Mouse (Mus musculus): ENCODE data around the gene Gsn. TPM values are rescaled to one million over a fixed set of nuclear protein-coding genes. Genes with fewer than 3 reads are reported as not detected.
A peak's percentile ranks its signal among the peaks of the same experiment; 100 is the strongest.

Gsn gene
- polyA plus RNA-seq, 1 experiment from 2014 or later = 204 TPM

DNA sequence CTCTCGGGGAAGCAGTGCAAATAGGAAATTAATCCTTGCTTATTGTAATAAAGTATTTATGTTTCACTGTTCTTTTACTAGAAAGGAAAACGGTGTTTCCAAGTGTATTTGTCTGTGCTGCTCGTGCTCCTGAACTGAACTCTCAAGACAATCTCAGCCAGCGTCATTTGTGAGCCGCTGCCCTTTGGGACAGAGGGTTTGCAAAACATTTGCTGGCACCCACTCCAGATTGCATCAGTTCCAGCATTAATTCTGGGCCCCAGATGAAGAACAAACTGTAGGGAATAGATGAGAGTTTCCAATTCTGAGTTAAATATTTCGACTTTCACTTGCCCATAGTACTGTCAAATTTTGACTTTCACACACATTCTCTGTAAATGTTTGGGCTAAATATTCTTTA, 82.5 kb downstream of the Gsn start:
- H3K4me1 ChIP-seq (ENCODE audit: control insufficient read depth, insufficient read depth, low read length) = peaks cover 6% of the 10 kb centered on the region; the same call in 1 of the 2 replicates
- H3K36me3 ChIP-seq (ENCODE audit: control insufficient read depth, insufficient read depth, low read length) = no peaks in the 10 kb centered on the region
- no peak overlapping the region for H3K9ac ChIP-seq (replicated peaks; ENCODE audit: low read depth, low read length)
- H3K27ac ChIP-seq (ENCODE audit: low read length) = peak overlapping the region; percentile 1; the same call in 1 of the 2 replicates
- H3K4me3 ChIP-seq (ENCODE audit: low read depth, low read length) = no peak overlapping the region
- no peaks in the 10 kb centered on the region for H3K27me3 ChIP-seq (ENCODE audit: control insufficient read depth, insufficient read depth, low read length)
- no peak overlapping the region for H3K4me2 ChIP-seq (replicated peaks; ENCODE audit: low read depth, low read length)
- H3K9me3 ChIP-seq (ENCODE audit: control insufficient read depth, low read depth, low read length) = no peaks in the 10 kb centered on the region
- WGBS = 62% methylated on average over 6 of the region's 6 CpGs
- no peak for ATAC-seq (ENCODE audit: insufficient number of reproducible peaks, insufficient read depth, low FRiP score, low read depth)

GRCm38 (mm10) chr2:35342605-35343004, 86.4 kb downstream of the Gsn start:
- H3K4me1 ChIP-seq (ENCODE audit: control insufficient read depth, insufficient read depth, low read length) = peaks cover 2% of the 10 kb centered on the region; the same call in 1 of the 2 replicates
- no peak overlapping the region for H3K27ac ChIP-seq (ENCODE audit: low read length)
- no peak for ATAC-seq (ENCODE audit: insufficient number of reproducible peaks, insufficient read depth, low FRiP score, low read depth)
- H3K9ac ChIP-seq (replicated peaks; ENCODE audit: low read depth, low read length) = no peak overlapping the region
- H3K9me3 ChIP-seq (ENCODE audit: control insufficient read depth, low read depth, low read length) = no peaks in the 10 kb centered on the region
- no peak overlapping the region for H3K4me3 ChIP-seq (ENCODE audit: low read depth, low read length)
- no peak overlapping the region for H3K4me2 ChIP-seq (replicated peaks; ENCODE audit: low read depth, low read length)
- H3K27me3 ChIP-seq (ENCODE audit: control insufficient read depth, insufficient read depth, low read length) = no peaks in the 10 kb centered on the region
- WGBS = 72% methylated on average over 3 of the region's 3 CpGs
- H3K36me3 ChIP-seq (ENCODE audit: control insufficient read depth, insufficient read depth, low read length) = no peaks in the 10 kb centered on the region

GRCm38 (mm10) chr2:35345984-35346383, 89.8 kb downstream of the Gsn start:
- WGBS = 58% methylated on average over 2 of the region's 2 CpGs
- Histone ChIP-seq H3K9me3 (ENCODE audit: control insufficient read depth, low read depth, low read length) (no peaks in the 10 kb centered on the region), H3K27ac (ENCODE audit: low read length) (no peak overlapping the region), H3K4me2 (replicated peaks; ENCODE audit: low read depth, low read length) (no peak overlapping the region), H3K27me3 (ENCODE audit: control insufficient read depth, insufficient read depth, low read length) (no peaks in the 10 kb centered on the region), H3K9ac (replicated peaks; ENCODE audit: low read depth, low read length) (no peak overlapping the region), H3K4me1 (ENCODE audit: control insufficient read depth, insufficient read depth, low read length) (no peaks in the 10 kb centered on the region), H3K36me3 (ENCODE audit: control insufficient read depth, insufficient read depth, low read length) (no peaks in the 10 kb centered on the region), H3K4me3 (ENCODE audit: low read depth, low read length) (no peak overlapping the region)
- no peak for ATAC-seq (ENCODE audit: insufficient number of reproducible peaks, insufficient read depth, low FRiP score, low read depth)

- 47% methylated on average over 5 of the region's 5 CpGs for WGBS
- Histone ChIP-seq H3K9ac (replicated peaks; ENCODE audit: low read depth, low read length) (no peak overlapping the region), H3K4me2 (replicated peaks; ENCODE audit: low read depth, low read length) (no peak overlapping the region), H3K36me3 (ENCODE audit: control insufficient read depth, insufficient read depth, low read length) (no peaks in the 10 kb centered on the region), H3K27ac (ENCODE audit: low read length) (no peak overlapping the region), H3K9me3 (ENCODE audit: control insufficient read depth, low read depth, low read length) (no peaks in the 10 kb centered on the region), H3K4me3 (ENCODE audit: low read depth, low read length) (no peak overlapping the region), H3K4me1 (ENCODE audit: control insufficient read depth, insufficient read depth, low read length) (no peaks in the 10 kb centered on the region), H3K27me3 (ENCODE audit: control insufficient read depth, insufficient read depth, low read length) (no peaks in the 10 kb centered on the region)
- ATAC-seq (ENCODE audit: insufficient number of reproducible peaks, insufficient read depth, low FRiP score, low read depth) = peak; percentile 18; the same call in 1 of the 2 replicates
Observed at GRCm38 (mm10) chr2:35349184-35349583, 93.0 kb downstream of the Gsn start.

Other genes with a start within 250 kb of the Gsn start
- gene Hc, start 194.9 kb upstream of the Gsn start, polyA plus RNA-seq (2014; fragmentation: Nextera tagmentation; extraction: Ambion mirVana) = not detected in 2 replicates
- 0.29 and 0.36 TPM in 2 replicates for gene AI182371, start 154.8 kb upstream of the Gsn start, polyA plus RNA-seq (2014; fragmentation: Nextera tagmentation; extraction: Ambion mirVana)
- gene Cntrl, start 146.9 kb upstream of the Gsn start, polyA plus RNA-seq (2014; fragmentation: Nextera tagmentation; extraction: Ambion mirVana) = 31.0 and 34.6 TPM in 2 replicates
- gene Rab14, start 55.3 kb upstream of the Gsn start, polyA plus RNA-seq (2014; fragmentation: Nextera tagmentation; extraction: Ambion mirVana) = 314 and 322 TPM in 2 replicates
- gene Stom, start 80.6 kb downstream of the Gsn start, polyA plus RNA-seq (2014; fragmentation: Nextera tagmentation; extraction: Ambion mirVana) = 61.2 and 66.1 TPM in 2 replicates
- gene 4930568D16Rik, start 111.3 kb downstream of the Gsn start, polyA plus RNA-seq (2014; fragmentation: Nextera tagmentation; extraction: Ambion mirVana) = not detected in 2 replicates
- gene 4930402F06Rik, start 140.8 kb downstream of the Gsn start, polyA plus RNA-seq (2014; fragmentation: Nextera tagmentation; extraction: Ambion mirVana) = not detected in 2 replicates
- 23.5 and 27.1 TPM in 2 replicates for gene Ggta1, start 206.9 kb downstream of the Gsn start, polyA plus RNA-seq (2014; fragmentation: Nextera tagmentation; extraction: Ambion mirVana)

Data from stomach, embryonic 14.5 days (tissue).